Mouse (Mus musculus) spleen, adult 10 weeks (tissue): ENCODE results near the gene Eif4g1. TPM values are rescaled to one million over a fixed set of nuclear protein-coding genes. Genes with fewer than 3 reads are reported as not detected.

Source experiments
- polyA plus RNA-seq: library from polyadenylated mRNA; stranded (reverse); fragments of 350-450 nt; fragmentation: Illumina TruSeq; extraction: RNeasy Lipid Tissue Mini Kit (QIAGEN cat#74804); gene quantifications from one replicate; pipeline ENCODE4 v1.2.3, GENCODE M21; 2015; ENCODE audit warnings: low replicate concordance; ENCODE audit not compliant: insufficient read depth

Eif4g1 gene
- 174 TPM for polyA plus RNA-seq

DNA sequence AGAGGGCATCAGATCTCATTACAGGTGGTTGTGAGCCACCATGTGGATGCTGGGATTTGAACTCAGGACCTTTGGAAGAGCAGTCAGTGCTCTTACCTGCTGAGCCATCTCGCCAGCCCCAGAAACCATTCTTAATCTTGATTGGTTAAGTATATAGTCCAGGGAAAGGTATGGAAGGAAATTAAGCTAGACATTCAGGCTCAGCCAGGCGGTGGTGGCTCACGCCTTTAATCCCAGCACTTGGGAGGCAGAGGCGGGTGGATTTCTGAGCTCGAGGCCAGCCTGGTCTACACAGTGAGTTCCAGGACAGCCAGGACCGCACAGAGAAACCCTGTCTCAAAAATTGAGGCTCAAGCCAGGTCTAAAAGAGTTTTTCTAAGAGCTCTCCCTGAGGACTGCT lies at the start of gene Eif4g1:
Gene Eif4g1, plus strand, starts transcription at position 301 of the 400 bp plus-strand sequence.

DNA sequence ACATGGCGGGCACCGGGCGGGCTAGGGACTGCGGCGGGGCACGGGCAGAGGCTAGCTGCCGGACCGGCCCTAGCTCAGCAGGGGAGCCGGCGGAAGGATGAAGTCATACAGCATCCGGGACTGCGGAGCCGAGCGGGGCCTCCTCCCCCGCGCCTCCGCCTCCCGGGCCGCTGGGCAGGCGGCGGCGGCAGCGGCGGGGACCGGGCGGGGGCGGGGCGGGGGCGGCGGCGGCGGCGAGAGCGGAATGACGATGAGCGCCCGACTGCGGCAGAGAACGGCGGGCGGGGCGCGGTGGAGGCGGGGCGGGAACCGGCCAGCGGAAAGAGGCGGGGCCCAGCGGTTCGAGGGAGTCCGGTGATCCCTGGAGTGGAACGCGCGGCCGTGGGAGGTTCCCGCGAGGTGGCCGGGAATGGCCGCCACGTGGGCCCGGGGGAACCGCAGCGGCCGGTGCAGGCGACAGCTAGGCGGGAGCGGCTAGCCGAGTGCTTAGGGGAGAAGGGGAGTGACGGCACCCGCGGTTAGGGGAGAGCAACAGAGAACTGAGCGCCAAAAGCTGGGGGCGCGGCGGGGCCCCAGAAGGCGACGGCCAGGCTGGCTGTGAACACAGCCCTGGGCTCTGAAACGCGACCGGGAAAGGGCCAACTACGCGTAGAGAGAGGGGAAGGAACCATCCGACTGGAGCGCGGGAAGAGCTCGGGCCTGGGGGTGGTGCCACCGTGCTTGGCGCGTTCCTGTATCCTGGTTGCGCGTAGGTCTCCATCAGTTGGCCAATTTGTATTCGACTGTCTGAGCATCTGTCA lies 46.7 kb upstream of the Eif4g1 start, which contains the start of gene Camk2n2:
Gene Camk2n2, minus strand, starts transcription at position 97 of the 800 bp plus-strand sequence.

DNA sequence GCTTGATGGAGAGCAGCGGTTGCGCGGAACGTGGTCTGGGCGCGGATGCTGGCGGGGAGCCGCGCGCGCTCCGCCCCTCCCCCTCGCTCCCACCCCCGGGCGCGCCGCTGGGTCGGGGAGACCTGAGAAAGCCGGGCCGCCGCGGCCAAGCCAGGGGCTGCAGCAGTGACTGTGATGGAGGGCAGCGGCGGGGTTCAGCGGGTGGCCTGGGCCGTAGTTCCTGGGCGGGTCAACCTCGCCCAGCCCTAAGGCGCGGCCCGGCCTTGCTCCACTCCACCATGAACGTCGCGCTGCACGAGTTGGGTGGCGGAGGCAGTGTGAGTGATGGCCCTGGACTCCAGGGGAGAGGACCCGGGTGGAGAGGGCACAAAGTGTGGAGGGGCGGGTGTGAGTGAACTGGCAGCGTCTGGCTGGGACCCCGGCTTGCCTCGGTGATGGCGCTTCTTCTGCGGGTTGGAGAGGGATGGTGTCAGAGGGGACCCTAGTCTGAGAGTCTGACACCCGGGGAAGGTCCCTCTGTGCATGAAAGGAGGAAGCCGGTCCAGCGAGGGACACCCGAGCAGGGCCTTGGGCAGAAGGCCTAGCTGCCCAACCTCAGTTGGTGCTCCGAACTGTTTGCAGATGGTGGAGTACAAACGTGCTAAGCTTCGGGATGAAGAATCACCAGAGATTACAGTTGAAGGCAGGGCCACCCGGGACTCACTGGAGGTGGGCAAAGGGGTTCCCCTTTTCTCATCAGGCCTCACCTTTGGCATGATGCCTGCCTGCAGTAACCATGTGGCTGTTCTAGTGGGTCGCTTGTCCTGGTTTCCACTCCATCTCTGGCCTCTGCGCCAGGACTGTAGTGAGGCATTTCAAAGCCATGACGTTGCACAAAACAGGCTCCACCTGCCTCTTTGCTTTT lies 38.1 kb upstream of the Eif4g1 start, which contains the start of gene Ece2:
Gene Ece2, plus strand, starts transcription at position 98 of the 904 bp plus-strand sequence.

DNA sequence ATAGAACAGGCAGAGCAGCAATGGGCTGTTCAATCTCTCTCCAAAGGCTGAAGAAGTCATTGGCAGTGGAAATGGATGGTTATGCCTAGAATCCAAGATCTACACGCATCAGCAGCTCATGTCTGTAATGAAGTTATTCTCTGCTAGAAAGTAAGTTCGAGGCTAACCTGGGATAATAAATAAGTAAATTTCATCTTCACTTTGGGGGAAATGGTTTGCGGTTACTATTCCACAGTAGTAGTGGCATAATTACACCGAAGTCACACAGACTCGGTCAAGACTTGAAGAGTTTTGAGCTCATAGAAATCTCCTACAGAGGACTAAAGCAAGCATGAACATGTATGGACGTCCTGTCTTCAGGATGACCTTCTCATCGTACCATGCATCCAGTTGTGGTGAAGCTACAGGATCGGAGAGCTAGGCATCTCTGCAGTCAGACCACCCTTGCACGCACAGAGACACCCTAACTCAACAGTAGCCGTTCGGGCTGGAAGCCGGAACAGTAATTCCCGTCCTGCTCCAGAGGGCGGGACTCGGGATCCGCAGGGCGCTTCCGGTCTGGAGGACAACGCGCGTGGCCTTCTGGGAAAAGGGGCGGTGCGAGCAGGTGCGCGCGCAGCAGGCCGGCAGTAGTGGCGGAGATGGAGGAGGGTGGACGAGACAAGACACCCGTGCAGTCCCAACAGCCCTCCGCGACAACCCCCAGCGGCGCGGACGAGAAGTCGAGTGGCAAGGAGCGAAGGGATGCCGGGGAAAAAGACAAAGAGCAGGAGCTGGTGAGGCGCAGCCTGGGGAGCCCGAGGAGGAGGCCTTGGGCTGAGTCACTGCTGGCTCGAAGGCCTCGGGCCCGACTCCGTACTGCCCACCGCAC lies 16.8 kb upstream of the Eif4g1 start, which contains the start of gene Psmd2:
Gene Psmd2, plus strand, starts transcription at position 577 of the 871 bp plus-strand sequence.

DNA sequence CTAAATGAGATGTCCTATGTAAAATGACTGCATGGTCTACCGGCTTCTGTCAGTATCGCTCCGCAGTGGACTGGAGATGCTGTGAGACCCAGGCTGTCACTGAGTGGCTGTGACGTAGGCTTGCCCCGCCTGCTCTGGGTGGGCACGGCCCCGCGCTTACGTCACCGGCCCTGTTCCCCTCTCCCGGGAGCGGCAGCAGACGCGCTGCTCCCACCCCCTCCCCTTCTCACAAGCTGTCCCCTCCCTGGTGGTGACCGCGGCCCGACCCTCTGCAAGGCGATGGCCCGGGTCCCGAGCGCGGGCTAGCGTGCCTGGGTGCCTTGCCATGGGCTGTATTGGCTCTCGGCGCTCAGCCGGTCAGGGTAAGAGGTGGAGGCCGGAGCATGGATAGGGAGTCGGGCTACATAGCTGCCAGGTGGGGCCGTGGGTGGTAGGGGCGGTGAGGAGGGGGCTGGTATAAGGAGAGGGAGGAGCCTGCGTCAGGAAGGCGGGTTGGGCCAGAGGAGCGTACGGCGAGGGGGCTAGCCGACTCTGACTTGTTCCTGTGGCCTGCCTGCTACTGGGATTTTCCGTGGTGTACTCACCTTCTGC lies 25.1 kb downstream of the Eif4g1 start, which contains the start of gene Fam131a:
Gene Fam131a, plus strand, starts transcription at position 131 of the 591 bp plus-strand sequence.

DNA sequence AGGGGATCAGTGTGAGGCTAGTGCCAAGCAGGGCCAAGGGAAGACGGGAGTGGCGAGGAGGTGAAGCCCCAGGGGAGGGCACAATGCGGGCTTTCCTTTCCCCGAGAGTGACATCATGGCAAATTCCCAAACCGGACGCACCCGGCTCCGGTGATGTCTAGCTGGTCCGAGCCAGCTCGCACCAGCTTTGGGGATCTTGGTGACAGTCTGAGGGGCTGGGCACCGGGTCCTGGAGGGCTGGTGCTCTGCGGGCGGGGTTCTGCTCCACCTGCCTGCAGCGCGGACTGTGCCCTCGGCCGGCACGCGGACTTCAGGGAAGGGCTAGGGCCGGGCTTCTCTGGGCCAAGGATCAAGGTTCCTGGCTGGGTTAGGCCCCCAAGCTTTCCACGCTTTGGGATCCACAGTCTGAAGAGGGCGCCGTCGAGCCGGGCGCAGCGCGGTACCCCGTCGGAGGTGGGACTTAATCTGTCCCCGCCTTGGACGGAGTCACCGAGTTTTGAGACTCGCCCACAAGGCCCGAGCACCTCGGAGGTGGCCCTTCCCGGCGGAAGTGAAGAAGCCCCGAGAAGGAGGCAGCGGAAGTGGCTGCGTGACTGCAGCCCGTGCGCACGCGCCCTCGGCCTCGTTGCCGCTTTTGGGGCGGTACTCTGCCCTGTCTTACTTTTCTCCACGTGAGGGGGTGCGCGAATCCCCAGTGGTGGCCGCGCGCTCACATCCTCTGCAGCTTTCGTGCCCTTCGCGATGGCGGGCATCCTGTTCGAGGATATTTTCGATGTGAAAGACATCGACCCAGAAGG lies 49.3 kb downstream of the Eif4g1 start, which contains the start of the genes Polr2h and Clcn2:
Gene Polr2h, plus strand, starts transcription at position 485 of the 797 bp plus-strand sequence.
Gene Clcn2, minus strand, starts transcription at position 566 of the 797 bp plus-strand sequence.

DNA sequence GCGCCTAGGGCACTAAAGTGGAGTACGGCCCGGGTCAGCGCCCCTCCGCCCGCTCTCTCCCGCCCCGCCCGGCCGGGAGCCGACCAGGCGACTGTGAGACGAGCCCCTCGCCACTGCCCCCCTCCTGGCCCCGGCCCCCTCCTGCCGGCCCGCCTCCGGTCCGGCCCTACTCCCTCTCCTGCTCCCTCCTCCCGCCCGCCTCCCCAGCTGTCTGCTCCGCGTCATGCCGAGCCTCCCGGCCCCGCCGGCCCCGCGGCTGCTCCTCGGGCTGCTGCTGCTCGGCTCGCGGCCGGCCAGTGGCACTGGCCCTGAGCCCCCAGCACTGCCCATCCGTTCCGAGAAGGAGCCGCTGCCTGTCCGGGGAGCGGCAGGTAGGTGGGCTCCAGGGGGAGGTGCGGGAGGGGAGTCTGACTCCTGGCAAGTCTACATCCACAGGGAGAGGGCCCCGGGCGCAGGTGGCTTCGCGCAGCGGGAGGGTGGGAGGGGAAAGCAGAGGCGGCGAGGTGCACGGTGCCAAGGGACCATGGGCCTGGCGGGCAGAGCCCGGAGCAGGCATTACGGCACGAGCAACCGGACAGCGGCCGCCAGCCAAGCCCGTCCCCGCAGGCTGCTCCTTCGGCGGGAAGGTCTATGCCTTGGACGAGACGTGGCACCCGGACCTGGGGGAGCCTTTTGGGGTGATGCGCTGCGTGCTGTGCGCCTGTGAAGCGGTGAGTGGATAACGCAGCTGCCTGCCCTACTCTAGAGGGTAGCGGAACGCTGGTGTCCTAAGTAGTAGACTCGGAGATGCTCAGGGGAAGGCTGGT lies 65.0 kb downstream of the Eif4g1 start, which contains the start of gene Chrd:
Gene Chrd, plus strand, starts transcription at position 203 of the 806 bp plus-strand sequence.

DNA sequence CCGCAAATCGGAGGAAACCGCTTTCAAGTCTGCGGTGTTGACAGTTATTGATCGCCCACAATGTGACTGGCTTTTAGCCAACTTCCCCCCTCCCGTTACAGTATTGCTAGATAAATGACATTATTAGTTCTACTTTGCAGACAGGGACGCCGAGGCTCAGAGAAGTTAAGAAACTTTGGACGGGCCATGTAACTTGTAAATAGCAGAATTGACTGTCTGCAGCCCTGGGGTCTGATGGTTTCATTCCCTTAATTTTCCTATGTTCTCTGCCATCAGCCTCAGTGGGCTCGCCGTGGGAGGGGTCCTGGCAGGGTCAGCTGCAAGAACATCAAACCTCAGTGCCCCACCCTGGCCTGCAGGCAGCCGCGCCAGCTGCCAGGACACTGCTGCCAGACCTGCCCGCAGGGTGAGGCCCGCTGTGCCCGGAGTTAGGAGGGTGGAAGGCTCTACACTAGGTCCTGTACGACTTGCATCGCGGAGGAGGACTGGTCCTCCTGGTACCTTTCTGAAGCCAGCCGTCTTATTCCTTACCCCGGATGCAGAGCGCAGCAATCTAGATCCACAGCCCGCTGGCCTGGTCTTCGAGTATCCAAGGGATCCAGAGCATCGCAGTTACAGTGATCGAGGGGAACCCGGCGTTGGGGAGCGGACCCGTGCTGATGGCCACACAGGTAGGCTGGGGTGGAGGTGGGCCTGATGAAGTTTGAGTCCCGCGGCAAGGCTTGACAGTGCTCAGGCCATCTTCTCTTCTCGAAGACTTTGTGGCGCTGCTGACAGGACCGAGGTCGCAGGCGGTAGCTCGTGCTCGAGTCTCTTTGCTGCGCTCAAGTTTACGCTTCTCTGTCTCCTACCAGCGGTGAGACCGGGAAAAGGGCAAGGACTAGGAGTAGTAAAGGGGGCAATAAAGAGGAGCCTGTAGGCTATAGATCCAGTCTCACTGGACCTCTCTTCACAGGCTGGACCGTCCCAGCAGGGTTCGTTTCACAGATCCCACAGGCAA lies 65.9 kb downstream of the Eif4g1 start, which contains the start of gene Thpo:
Gene Thpo, minus strand, starts transcription at position 781 of the 1,000 bp plus-strand sequence.

Other genes with a start within 250 kb of the Eif4g1 start
- 77.0 TPM for gene Abcc5, start 241.9 kb upstream of the Eif4g1 start, polyA plus RNA-seq
- 44.1 TPM for gene Eif2b5, start 169.5 kb upstream of the Eif4g1 start, polyA plus RNA-seq
- gene Dvl3, start 151.3 kb upstream of the Eif4g1 start, polyA plus RNA-seq, result 19.2 TPM
- gene Ap2m1, start 132.8 kb upstream of the Eif4g1 start, polyA plus RNA-seq, result 187 TPM
- gene Abcf3, start 119.7 kb upstream of the Eif4g1 start, polyA plus RNA-seq, result 47.3 TPM
- gene Vwa5b2, start 78.8 kb upstream of the Eif4g1 start, polyA plus RNA-seq, result not detected
- gene Eef1akmt4, start 56.7 kb upstream of the Eif4g1 start, polyA plus RNA-seq, result 6.3 TPM
- gene Gm49333, start 56.7 kb upstream of the Eif4g1 start, polyA plus RNA-seq, result not detected
- gene Alg3, start 56.6 kb upstream of the Eif4g1 start, polyA plus RNA-seq, result 9.0 TPM
- 0.37 TPM for gene Camk2n2, start 47.0 kb upstream of the Eif4g1 start, polyA plus RNA-seq
- gene Ece2, start 38.5 kb upstream of the Eif4g1 start, polyA plus RNA-seq, result not detected
- 125 TPM for gene Psmd2, start 16.7 kb upstream of the Eif4g1 start, polyA plus RNA-seq
- gene Fam131a, start 24.9 kb downstream of the Eif4g1 start, polyA plus RNA-seq, result 1.5 TPM
- 36.2 TPM for gene Polr2h, start 49.4 kb downstream of the Eif4g1 start, polyA plus RNA-seq
- gene Clcn2, start 49.4 kb downstream of the Eif4g1 start, polyA plus RNA-seq, result 1.6 TPM
- gene Chrd, start 64.8 kb downstream of the Eif4g1 start, polyA plus RNA-seq, result 0.17 TPM
- not detected for gene Thpo, start 66.2 kb downstream of the Eif4g1 start, polyA plus RNA-seq